Mouse (Mus musculus): ENCODE data around the gene Tpx2.

Tpx2 gene

GRCm38 (mm10) chr2:152914310-152915120 is 66.8 kb downstream of the Tpx2 start:
- peak; percentile 89 for DNase-seq (ENCODE audit: inconsistent ontology term)

- no peak for DNase-seq (ENCODE audit: inconsistent ontology term)
These were observed 67.7 kb downstream of the Tpx2 start for GRCm38 (mm10) chr2:152915453-152915852.

- DNase-seq (ENCODE audit: inconsistent ontology term), result no peak
These were observed 68.3 kb downstream of the Tpx2 start for GRCm38 (mm10) chr2:152916111-152916510.

- DNase-seq (ENCODE audit: inconsistent ontology term), result no peak
These were observed 69.9 kb downstream of the Tpx2 start for GRCm38 (mm10) chr2:152917671-152918070.

- no peak for DNase-seq (ENCODE audit: inconsistent ontology term)
These were observed 74.6 kb downstream of the Tpx2 start for GRCm38 (mm10) chr2:152922376-152922775.

GRCm38 (mm10) chr2:152923621-152924020 is 75.9 kb downstream of the Tpx2 start:
- DNase-seq (ENCODE audit: inconsistent ontology term), result no peak

GRCm38 (mm10) chr2:152924128-152924527 is 76.4 kb downstream of the Tpx2 start:
- no peak for DNase-seq (ENCODE audit: inconsistent ontology term)

GRCm38 (mm10) chr2:152924543-152924942 is 76.8 kb downstream of the Tpx2 start:
- no peak for DNase-seq (ENCODE audit: inconsistent ontology term)

- peak; percentile 64 for DNase-seq (ENCODE audit: inconsistent ontology term)
These were observed 77.6 kb downstream of the Tpx2 start for GRCm38 (mm10) chr2:152925189-152925872.

- DNase-seq (ENCODE audit: inconsistent ontology term), result no peak
These were observed 79.1 kb downstream of the Tpx2 start for GRCm38 (mm10) chr2:152926896-152927295.

GRCm38 (mm10) chr2:152927371-152927770 is 79.6 kb downstream of the Tpx2 start:
- no peak for DNase-seq (ENCODE audit: inconsistent ontology term)

- no peak for DNase-seq (ENCODE audit: inconsistent ontology term)
These were observed 80.6 kb downstream of the Tpx2 start for GRCm38 (mm10) chr2:152928219-152928987.

GRCm38 (mm10) chr2:152928988-152929370 is 81.2 kb downstream of the Tpx2 start:
- no peak for DNase-seq (ENCODE audit: inconsistent ontology term)

- peak; percentile 55 for DNase-seq (ENCODE audit: inconsistent ontology term)
These were observed 82.5 kb downstream of the Tpx2 start for GRCm38 (mm10) chr2:152930276-152930675.

GRCm38 (mm10) chr2:152931456-152932160 is 83.8 kb downstream of the Tpx2 start:
- DNase-seq (ENCODE audit: inconsistent ontology term), result peak; percentile 79

- DNase-seq (ENCODE audit: inconsistent ontology term), result peak; percentile 70
These were observed 85.3 kb downstream of the Tpx2 start, which contains the start of gene Foxs1 for GRCm38 (mm10) chr2:152933048-152933447. Gene Foxs1 (minus strand): TSS chr2:152933208.

- peak; percentile 73 for DNase-seq (ENCODE audit: inconsistent ontology term)
These were observed 85.8 kb downstream of the Tpx2 start for GRCm38 (mm10) chr2:152933614-152934013.

GRCm38 (mm10) chr2:152939846-152940245 is 92.1 kb downstream of the Tpx2 start:
- DNase-seq (ENCODE audit: inconsistent ontology term), result no peak

- DNase-seq (ENCODE audit: inconsistent ontology term), result no peak
These were observed 93.3 kb downstream of the Tpx2 start for GRCm38 (mm10) chr2:152941106-152941505.

GRCm38 (mm10) chr2:152941776-152942175 is 94.0 kb downstream of the Tpx2 start:
- DNase-seq (ENCODE audit: inconsistent ontology term), result no peak

GRCm38 (mm10) chr2:152942898-152943515 is 95.2 kb downstream of the Tpx2 start:
- no peak for DNase-seq (ENCODE audit: inconsistent ontology term)

Measured in Muller cell, postnatal 12 days (primary cell).